Mouse (Mus musculus) gastrocnemius, adult 2 months (tissue): ENCODE measurements around the gene Olfr15. TPM values are rescaled to one million over a fixed set of nuclear protein-coding genes. Genes with fewer than 3 reads are reported as not detected.
"Not testable (repeated sequence)": the region's sequence is repeated elsewhere in the genome, so short reads cannot be mapped to it uniquely, and the experiment has no call there.

Experiments
- DNase-seq: peaks from one replicate; pipeline ENCODE4 v3.0.0; 2022
- H3K27ac ChIP-seq: fragments of 200-600 bp; 2 replicates; pipeline ENCODE4 v1.8.1; 2022; ENCODE audit warnings: mild to moderate bottlenecking
- H3K4me3 ChIP-seq: fragments of 200-600 bp; 2 replicates; pipeline ENCODE4 v1.8.1; 2022; ENCODE audit warnings: mild to moderate bottlenecking, moderate library complexity
- CTCF ChIP-seq: fragments of 200-600 bp; IDR thresholded peaks from 2 replicates; pipeline ENCODE4 v1.8.1; 2022; ENCODE audit warnings: antibody characterized with exemption, mild to moderate bottlenecking, moderate library complexity
- intact Hi-C: fragments of 180-260 bp; cut with DNase I; formaldehyde crosslinking; loops from one replicate; pipeline ENCODE4 v1.15.1; 2025
- long read RNA-seq, 2 experiments: library from polyadenylated mRNA; stranded (forward); transcript quantifications; one replicate each; pipeline ENCODE4 v2.0.0; 2021
- total RNA-seq, 2 experiments: library from RNA; stranded (reverse); gene quantifications; 2 replicates each; pipeline ENCODE4 v1.2.3; 2021

Gene Olfr15
- total RNA-seq = not detected
- long read RNA-seq, experiment 1 = 0 reads
- long read RNA-seq, experiment 2 = 0 reads

DNA sequence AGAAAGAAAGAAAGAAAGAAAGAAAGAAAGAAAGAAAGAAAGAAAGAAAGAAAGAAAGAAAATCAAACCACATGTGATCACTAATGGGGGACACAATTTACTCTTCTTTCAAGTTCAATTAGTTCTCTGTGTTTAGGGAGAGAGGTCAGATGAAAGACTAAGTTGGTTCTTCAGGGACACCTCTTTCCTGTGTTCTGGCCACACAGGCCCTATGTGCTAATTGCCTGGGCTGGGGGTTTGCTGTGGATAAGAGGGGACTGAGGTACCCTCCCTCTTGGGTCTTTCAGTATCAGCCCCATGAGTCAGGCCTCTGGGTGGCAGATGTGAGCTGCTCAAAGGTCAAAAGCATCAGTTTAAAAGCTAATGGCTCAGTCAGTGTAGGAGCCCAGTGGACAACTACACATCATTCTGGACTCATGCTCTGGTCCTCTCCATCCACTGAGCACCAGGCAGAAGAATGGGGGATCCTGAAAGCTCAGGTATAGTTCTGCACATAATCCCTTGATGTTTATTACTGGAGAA, at the start of gene Olfr15:
Gene Olfr15, plus strand, starts transcription at position 291 of the 522 bp plus-strand sequence.
- Histone ChIP-seq H3K4me3 (no peak within 1 kb of the TSS), H3K27ac (no peak within 1 kb of the TSS)
- intact Hi-C loops = no loop called here
- peak; percentile 43 for TF ChIP-seq CTCF
- no peak for DNase-seq

DNA sequence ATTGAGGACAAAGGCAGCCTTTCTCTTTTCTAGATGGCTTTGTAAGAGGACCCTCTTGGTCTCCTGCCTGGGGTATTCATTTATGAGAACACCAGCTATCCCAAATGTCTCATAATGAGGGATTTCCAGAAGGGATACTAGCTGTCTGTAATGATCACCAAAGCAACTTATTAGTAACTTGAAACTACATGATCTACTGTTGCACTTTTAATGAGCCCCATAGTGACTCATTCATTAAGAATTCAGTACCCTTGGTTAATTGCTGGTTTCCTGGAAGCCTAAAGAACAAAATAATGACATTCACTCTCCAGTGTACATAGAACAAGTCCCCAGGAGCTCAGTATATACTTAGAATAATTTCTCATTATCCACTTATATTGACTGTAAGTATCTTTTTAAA, 49.4 kb upstream of the Olfr15 start:
- Histone ChIP-seq H3K27ac (no peak overlapping the region), H3K4me3 (no peak overlapping the region)
- intact Hi-C loops = no loop called here
- DNase-seq = no peak
- no peak for TF ChIP-seq CTCF

DNA sequence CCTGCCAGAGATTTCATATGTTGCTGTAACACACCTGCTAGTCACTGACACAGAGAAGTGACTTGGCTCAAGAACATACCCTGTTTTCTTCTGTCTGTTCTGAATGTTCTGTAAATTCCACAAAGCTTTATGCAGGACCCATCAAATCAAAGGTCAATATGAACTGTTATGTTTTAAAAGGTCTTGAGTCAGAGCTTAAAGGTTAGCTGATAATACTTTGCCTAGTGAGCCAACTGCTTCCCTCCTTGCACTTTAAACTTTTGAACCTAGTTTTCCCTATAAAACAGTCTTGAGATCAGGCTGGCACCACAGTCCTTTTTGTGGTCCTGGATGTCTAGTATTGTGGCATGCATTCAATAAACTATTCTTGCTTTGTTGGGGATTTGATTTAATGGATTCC, 42.3 kb upstream of the Olfr15 start:
- Histone ChIP-seq H3K4me3 (no peak overlapping the region), H3K27ac (no peak overlapping the region)
- intact Hi-C loops = no loop called here
- no peak for TF ChIP-seq CTCF
- DNase-seq = no peak

DNA sequence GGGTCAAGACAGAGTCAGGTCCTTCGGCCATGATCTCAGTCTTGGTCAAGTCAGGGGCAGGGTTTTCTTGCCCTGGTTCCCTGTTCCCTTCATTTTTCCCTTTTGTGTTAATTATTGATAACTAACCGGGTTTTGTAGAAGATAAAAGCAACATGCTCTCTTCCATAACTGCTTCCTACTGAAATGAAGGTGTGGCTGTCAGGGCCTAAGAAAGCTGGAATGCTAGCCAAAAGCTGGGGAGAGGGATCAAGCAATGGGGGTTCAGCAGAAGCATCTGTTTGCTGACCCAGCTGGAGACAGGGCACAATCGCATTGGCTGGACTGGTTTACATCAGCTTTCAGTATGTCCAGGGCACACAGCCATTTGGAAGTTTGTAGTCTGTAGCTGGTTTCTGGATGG, 22.5 kb upstream of the Olfr15 start:
- TF ChIP-seq CTCF = no peak
- intact Hi-C loops = no loop called here
- no peak overlapping the region for H3K27ac ChIP-seq
- no peak for DNase-seq
- no peak overlapping the region for H3K4me3 ChIP-seq

DNA sequence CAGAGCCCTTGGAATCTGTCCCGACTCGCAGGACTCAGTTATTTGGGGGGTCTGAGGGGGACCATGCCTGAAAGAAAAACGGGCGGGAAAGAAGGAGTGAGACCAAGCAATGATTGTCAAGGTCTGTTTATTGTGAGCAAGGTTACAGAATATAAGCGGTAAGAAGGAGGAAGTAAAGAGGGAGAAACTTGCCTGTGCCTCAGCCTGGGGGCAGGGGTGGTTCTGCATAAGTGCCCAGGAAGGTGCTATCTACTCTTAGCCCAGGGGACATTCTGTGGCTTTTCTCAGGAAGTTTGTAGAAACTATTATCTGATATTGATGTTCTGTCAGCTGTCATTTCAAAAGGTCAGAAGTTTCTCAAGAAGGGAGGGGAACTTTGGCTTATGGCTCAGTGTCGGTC, 16.0 kb upstream of the Olfr15 start:
- H3K27ac ChIP-seq, DNase-seq, H3K4me3 ChIP-seq, intact Hi-C loops: not testable (repeated sequence)

DNA sequence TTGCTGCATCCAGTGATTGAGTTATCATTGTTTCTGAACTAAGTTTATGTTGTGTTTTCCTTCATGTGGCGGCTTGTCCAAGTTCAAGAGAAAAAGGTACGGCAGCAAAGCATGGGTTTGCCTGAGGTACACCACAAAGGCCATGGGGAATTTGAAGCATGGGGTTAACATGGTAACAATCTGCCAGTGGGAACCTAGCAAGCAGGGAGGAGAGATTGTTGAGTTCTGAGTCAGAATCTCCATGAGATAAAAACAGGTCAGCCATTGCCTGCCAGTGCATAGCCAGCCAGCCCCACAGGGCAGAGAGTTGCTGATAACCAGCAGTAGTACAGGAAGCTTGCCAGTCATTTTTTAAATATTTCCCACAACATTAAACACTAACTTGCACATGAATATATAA, 10.5 kb upstream of the Olfr15 start:
- Histone ChIP-seq H3K4me3 (no peak overlapping the region), H3K27ac (no peak overlapping the region)
- intact Hi-C loops = no loop called here
- no peak for TF ChIP-seq CTCF
- no peak for DNase-seq

DNA sequence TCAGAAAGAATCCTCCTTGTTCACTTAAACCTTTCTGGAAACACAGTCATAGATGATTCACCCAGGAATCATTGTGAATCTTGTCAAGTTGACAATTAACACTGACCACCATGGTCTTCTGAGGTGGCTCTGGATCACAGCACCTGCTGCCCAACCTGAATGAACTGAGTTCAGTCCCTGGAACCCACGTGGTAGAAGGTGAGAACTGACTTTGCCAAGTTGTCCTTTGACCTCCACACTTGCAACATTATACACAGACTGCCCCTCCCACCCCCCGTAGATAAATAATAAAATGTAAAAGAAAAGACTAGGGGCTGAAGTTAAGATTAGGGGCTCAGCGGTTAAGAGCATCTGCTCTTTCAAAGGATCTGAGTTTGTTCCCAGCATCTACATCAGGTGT, 2.7 kb upstream of the Olfr15 start:
- H3K4me3 ChIP-seq = no peak overlapping the region
- intact Hi-C loops = no loop called here
- DNase-seq = no peak
- TF ChIP-seq CTCF = no peak
- no peak overlapping the region for H3K27ac ChIP-seq

DNA sequence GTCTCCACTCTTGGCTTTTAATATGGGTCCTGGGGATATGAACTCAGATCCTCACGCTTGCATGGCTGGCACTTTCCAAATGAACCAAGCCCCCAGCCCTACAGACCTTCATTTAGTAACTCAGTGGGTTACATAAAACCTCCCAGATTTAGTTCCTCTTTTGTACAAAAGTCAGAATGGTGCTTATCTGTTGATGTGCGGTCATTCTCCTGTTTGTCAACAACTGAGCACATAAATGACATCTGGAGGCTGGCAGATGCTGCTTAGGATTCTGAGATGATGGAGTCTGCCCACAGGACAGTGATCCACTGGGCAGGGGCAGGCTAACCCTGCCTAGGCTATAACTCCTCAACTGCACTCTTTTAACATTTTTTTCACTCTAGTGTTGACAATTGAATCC, 951 bp upstream of the Olfr15 start:
- H3K27ac ChIP-seq = no peak overlapping the region
- intact Hi-C loops = no loop called here
- TF ChIP-seq CTCF = no peak
- DNase-seq = no peak
- H3K4me3 ChIP-seq = no peak overlapping the region

DNA sequence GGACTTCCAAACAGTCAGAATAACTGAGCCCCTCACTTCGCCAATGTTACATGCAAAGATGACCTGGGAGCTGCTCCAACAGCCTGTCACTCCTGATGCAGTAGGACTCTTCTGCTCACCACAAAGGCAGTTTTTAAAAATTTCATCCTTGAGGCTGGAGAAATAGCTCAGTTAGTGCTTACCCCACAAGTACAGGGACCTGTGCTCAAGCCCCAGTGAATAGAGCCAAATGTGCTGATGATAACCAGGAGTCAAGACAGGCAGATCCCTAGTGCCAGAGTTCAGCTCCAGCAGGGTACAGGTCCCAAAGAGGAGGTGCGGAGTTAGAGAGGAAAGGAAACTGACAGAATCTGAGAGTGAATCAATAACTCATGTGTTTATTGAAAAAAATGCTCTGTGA, 4.8 kb downstream of the Olfr15 start:
- intact Hi-C loops = no loop called here
- H3K27ac ChIP-seq = no peak overlapping the region
- no peak overlapping the region for H3K4me3 ChIP-seq
- DNase-seq = no peak
- TF ChIP-seq CTCF = no peak

DNA sequence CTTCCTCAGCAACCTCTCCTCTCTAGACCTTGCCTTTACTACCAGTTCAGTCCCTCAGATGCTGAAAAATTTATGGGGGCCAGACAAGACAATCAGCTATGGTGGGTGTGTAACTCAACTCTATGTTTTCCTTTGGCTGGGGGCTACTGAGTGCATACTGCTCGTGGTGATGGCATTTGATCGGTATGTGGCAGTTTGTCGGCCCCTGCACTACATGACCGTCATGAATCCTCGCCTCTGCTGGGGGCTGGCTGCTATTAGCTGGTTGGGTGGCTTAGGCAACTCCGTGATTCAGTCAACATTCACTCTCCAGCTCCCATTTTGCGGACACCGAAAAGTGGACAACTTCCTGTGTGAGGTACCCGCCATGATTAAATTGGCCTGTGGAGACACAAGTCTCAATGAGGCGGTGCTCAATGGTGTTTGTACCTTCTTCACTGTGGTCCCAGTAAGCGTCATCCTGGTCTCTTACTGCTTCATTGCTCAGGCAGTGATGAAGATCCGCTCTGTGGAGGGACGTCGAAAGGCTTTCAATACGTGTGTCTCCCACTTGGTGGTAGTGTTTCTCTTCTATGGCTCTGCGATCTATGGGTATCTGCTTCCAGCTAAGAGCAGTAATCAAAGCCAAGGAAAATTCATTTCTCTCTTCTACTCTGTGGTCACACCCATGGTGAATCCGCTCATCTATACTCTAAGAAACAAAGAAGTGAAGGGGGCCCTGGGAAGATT, 8.6 kb downstream of the Olfr15 start:
- intact Hi-C loops = loop anchor here (2.0 kb wide), 1 partner anchor 69 kb away; the partner anchor contains the start of genes 1700037C18Rik and Cluap1
- TF ChIP-seq CTCF = peak; percentile 63
- Histone ChIP-seq H3K27ac (no peak overlapping the region), H3K4me3 (no peak overlapping the region)
- no peak for DNase-seq

DNA sequence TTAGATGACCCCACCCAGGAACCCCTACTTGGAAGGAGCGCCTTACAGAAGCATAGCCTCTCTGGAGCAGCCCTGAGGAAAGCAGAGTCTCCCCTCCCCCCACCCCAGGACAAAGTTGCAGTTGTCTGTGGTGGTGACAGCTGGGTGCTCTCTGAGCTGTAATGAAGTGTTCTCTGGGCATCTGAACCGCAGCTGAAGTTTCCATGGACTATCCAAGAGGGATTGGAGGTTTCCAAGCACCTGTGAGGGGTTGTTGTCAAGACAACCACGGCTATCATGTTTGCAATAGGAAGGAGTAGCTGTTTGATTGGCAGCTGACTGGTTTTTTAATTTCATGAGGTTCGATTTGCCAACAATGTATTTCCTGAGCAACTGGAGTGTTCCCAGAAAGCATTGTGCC, 12.3 kb downstream of the Olfr15 start:
- intact Hi-C loops = loop anchor here (10.0 kb wide), 1 partner anchor 98 kb away; the partner anchor contains the start of gene Zfp263
- Histone ChIP-seq H3K27ac (no peak overlapping the region), H3K4me3 (no peak overlapping the region)
- TF ChIP-seq CTCF = no peak
- no peak for DNase-seq

DNA sequence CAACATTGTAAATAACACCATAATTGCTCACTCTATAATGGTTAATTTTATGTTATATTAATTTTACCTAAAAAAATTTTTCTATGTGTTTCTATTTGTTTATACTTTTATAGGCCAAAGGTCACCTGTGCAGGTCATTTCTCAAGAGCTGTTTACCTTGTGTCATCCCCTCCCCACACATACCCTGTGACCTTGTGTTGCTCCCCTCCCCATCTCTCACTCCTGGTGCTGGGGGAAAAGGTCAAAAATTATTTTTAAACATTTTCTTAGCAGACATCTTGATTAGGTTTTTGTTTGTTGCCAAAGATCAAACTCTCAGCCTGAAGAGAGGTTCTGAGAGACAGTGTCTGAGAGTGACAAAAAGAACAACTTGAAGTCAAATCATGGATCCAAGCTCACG, 13.1 kb downstream of the Olfr15 start:
- no peak for DNase-seq
- H3K4me3 ChIP-seq = no peak overlapping the region
- no peak for TF ChIP-seq CTCF
- intact Hi-C loops = loop anchor here (10.0 kb wide), 1 partner anchor 99 kb away; the partner anchor contains the start of gene Zfp263
- H3K27ac ChIP-seq = no peak overlapping the region

DNA sequence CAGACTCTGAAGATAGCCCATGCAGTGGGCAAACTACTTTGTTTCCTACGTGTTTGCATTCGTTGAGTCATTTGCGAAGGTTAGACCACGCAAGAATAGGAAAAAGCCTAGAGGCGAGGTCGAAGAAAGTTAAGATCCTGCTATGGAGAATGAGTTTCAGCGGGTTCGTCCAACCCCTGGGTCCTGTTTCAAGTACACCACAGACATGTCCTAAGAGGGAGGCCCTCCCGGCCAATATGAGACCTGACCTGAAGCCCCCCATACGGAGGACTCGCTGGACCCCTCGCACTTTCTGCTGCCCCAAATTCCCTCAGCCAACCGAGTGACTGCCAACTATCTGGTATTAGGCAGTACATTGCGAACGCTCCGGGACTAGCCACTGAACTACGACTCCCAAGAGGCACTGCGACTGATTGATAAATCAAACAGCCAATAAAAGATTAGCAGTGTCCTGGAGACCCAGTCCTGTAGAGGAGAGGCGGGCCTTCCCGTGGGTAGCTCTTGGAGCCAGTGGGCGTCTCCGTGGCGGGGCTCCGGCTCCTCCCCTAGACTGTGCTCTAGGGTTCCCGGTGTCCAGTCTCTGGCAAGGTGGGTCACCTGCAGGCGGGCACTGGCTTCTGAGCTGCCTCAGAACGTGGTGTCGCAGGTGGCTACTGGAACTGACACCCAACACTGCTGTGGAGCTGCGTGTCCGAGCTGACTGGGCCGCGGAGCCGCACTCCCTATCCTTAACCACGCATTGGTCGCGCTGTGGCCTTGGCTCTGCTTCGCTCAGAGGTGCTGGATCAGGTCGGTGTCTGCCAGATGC, 16.2 kb downstream of the Olfr15 start, which contains the start of gene Zfp174:
Gene Zfp174, plus strand, starts transcription at position 558 of the 808 bp plus-strand sequence.
- DNase-seq = peak; percentile 96
- Histone ChIP-seq H3K4me3 (peak within 1 kb of the TSS; percentile 84), H3K27ac (peak within 1 kb of the TSS; percentile 90)
- intact Hi-C loops = loop anchor here (2.0 to 10.0 kb wide), 4 partner anchors 35 to 155 kb away; partner anchors contain the start of genes Gm20695, Slx4, Zfp263 and Zfp597
- TF ChIP-seq CTCF = peak; percentile 6; the same call in 1 of the 2 replicates
